In the genomic region with DNA sequence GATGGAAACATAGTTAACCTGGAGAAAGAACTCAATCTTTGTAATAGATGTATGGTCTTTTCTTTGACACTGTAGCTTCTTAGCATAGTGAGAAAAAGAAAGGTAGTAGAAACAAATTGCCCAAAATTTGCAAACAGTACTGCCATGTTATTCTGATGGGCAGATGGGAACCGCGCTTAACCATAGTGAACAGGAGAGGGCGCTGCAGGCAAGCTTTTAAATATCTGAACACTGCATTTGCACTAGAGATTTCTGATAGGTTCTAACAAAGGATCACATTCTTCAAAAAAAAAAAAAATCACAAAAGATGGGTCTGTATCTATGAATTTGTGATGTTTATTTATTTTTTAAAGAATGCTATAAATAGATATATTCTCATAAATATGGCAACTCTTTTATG, we compare ENCODE assay signal across 10 mouse cellular contexts. TPM values are rescaled to one million over a fixed set of nuclear protein-coding genes. Genes with fewer than 3 reads are reported as not detected.
DNase-seq lines count a peak whose midpoint lies in the region; ATAC-seq lines count a peak whose summit lies in the region.
"Had no signal": no experiment of that assay in that cellular context is flagged by ENCODE, and none has a peak within 500 bp of the region (broad histone marks: within the 10 kb centered on the region; RNA-seq: fewer than 3 reads in every experiment).

No protein-coding gene starts in this region.

- no peaks in the 10 kb centered on the region for H3K36me3 ChIP-seq in kidney, embryonic 15.5 days
- H3K36me3 ChIP-seq: embryonic facial prominence, embryonic 12.5 days had no signal

- H3K27ac ChIP-seq in kidney, embryonic 15.5 days = no peak overlapping the region
- H3K27ac ChIP-seq: embryonic facial prominence, embryonic 12.5 days had no signal

- peaks cover 9% of the 10 kb centered on the region for H3K27me3 ChIP-seq in kidney, embryonic 15.5 days
- H3K27me3 ChIP-seq: embryonic facial prominence, embryonic 12.5 days had no signal

- H3K9me3 ChIP-seq in kidney, embryonic 15.5 days (replicated peaks) = no peaks in the 10 kb centered on the region
- H3K9me3 ChIP-seq: embryonic facial prominence, embryonic 12.5 days had no signal

- no peak overlapping the region for H3K9ac ChIP-seq in kidney, embryonic 15.5 days
- H3K9ac ChIP-seq: embryonic facial prominence, embryonic 12.5 days had no signal

- peak; percentile 18 for DNase-seq in kidney, adult 11 months
- DNase-seq in T-cell, adult 2 months (ENCODE audit: low spot score) = peak; percentile 34
- peak; percentile 69 for DNase-seq in embryo, embryonic 11 days
- DNase-seq in heart, postnatal 36 days = peak; percentile 39 to 63
- peak; percentile 79 to 83 for DNase-seq in layer of hippocampus, postnatal 10 days (ENCODE audit: low spot score in 2 of 2)
- peak; percentile 80 for DNase-seq in lung, postnatal 36 days
- DNase-seq in right cerebral cortex, postnatal 36 days (ENCODE audit: low spot score in 2 of 2) = peak; percentile 50 to 56

- H3K4me1 ChIP-seq in kidney, embryonic 15.5 days = no peaks in the 10 kb centered on the region
- H3K4me1 ChIP-seq: embryonic facial prominence, embryonic 12.5 days had no signal

- ATAC-seq in kidney, embryonic 15.5 days (replicated peaks; ENCODE audit: low FRiP score) = no peak

- intact Hi-C loops in heart, postnatal 36 days (cut with DNase I) = loop anchor here (5.0 kb wide), 1 partner anchor 422 kb away; no protein-coding TSS in a partner anchor

- no peak overlapping the region for H3K4me3 ChIP-seq in kidney, embryonic 15.5 days (replicated peaks)
- H3K4me3 ChIP-seq: embryonic facial prominence, embryonic 12.5 days; myocyte had no signal

- WGBS in kidney, embryonic 15.5 days = under 1% methylated on average over 3 of the region's 3 CpGs

- H3K4me2 ChIP-seq in kidney, embryonic 15.5 days = no peak overlapping the region
- H3K4me2 ChIP-seq: embryonic facial prominence, embryonic 12.5 days had no signal

RNA-seq across cellular contexts. Expression of gene Rxylt1, which starts 8.2 kb away (rescaled TPM):
- polyA plus RNA-seq in kidney, embryonic 15.5 days (2015; fragmentation: Nextera tagmentation; extraction: Ambion mirVana) = 50.7 and 51.5 TPM in 2 replicates
- 10 to 100 TPM; 33.1 to 39.2 TPM for total RNA-seq in heart, postnatal 36 days (2021)
- 10 to 100 TPM; 46.5 to 51.1 TPM for total RNA-seq in layer of hippocampus, postnatal 10 days (2021)

RNA-seq across cellular contexts. Expression of gene Srgap1, which starts 58.3 kb away (rescaled TPM):
- 15.7 and 16.4 TPM in 2 replicates for polyA plus RNA-seq in kidney, embryonic 15.5 days (2015; fragmentation: Nextera tagmentation; extraction: Ambion mirVana)
- 1 to 10 TPM; 2.1 to 2.2 TPM for total RNA-seq in heart, postnatal 36 days (2021)
- 10 to 100 TPM; 33.5 to 36.2 TPM for total RNA-seq in layer of hippocampus, postnatal 10 days (2021)

Comparison
In these comparisons a context has a peak if more than half of its experiments do, and no peak if none do; other contexts are left out.
1. DNase-seq: peak in every context shown above with its lines; median percentile 81 in layer of hippocampus, postnatal 10 days; 80 in lung, postnatal 36 days; 69 in embryo, embryonic 11 days; 53 in right cerebral cortex, postnatal 36 days; 51 in heart, postnatal 36 days; 34 in T-cell, adult 2 months; 18 in kidney, adult 11 months.
2. RNA of gene Srgap1, which starts 58.3 kb away (total RNA-seq): 33.5 to 36.2 TPM in layer of hippocampus, postnatal 10 days; 2.1 to 2.2 TPM in heart, postnatal 36 days; every median in the first group is over 10 times any median in the second.